In genomic region chr7:105426051-105426450, GRCm38 (mm10) we compare ENCODE assay signal across 9 mouse cellular contexts. TPM values are rescaled to one million over a fixed set of nuclear protein-coding genes. Genes with fewer than 3 reads are reported as not detected.
DNase-seq lines count a peak whose midpoint lies in the region; ATAC-seq and TF ChIP-seq lines count a peak whose summit lies in the region.
"Had no signal": no experiment of that assay in that cellular context is flagged by ENCODE, and none has a peak within 500 bp of the region (broad histone marks: within the 10 kb centered on the region; RNA-seq: fewer than 3 reads in every experiment).

No protein-coding gene starts in this region.

- TF ChIP-seq EP300 in ES-Bruce4 (IDR thresholded peaks at IDR 0.05; ENCODE audit: insufficient read depth, low read depth, low read length): no peak

- peaks cover 72% of the 10 kb centered on the region for H3K27me3 ChIP-seq in heart, embryonic 10.5 days (ENCODE audit: insufficient read depth, poor library complexity, severe bottlenecking)
- H3K27me3 ChIP-seq in ES-Bruce4 (ENCODE audit: control insufficient read depth, insufficient read depth, low read length, poor library complexity, severe bottlenecking): no peaks in the 10 kb centered on the region; the same call in 1 of the 2 replicates
- peaks cover 15% of the 10 kb centered on the region for H3K27me3 ChIP-seq in midbrain, embryonic 11.5 days (ENCODE audit: control insufficient read depth, insufficient read depth, low read length)
- H3K27me3 ChIP-seq in cerebellum, adult 2 months (ENCODE audit: control insufficient read depth, insufficient read depth, low read length): no peaks in the 10 kb centered on the region

- H3K9me3 ChIP-seq in heart, embryonic 10.5 days: no peaks in the 10 kb centered on the region
- H3K9me3 ChIP-seq in ES-Bruce4 (replicated peaks; ENCODE audit: control insufficient read depth, insufficient read depth, low read length, poor library complexity, severe bottlenecking): no peaks in the 10 kb centered on the region
- H3K9me3 ChIP-seq in midbrain, embryonic 11.5 days (ENCODE audit: control insufficient read depth, low read length): no peaks in the 10 kb centered on the region

- ATAC-seq in granulocyte monocyte progenitor cell, adult 5-6 weeks (replicated peaks; ENCODE audit: poor library complexity, severe bottlenecking): peak; percentile 22; the same call in 1 of the 2 replicates
- ATAC-seq in midbrain, embryonic 11.5 days (ENCODE audit: low FRiP score): peak; percentile 68

- no peaks in the 10 kb centered on the region for H3K36me3 ChIP-seq in heart, embryonic 10.5 days
- H3K36me3 ChIP-seq in ES-Bruce4 (ENCODE audit: control insufficient read depth, insufficient read depth, low read length, poor library complexity, severe bottlenecking): no peaks in the 10 kb centered on the region
- H3K36me3 ChIP-seq in midbrain, embryonic 11.5 days (ENCODE audit: control insufficient read depth, insufficient read depth, low read length): no peaks in the 10 kb centered on the region

- no peak for DNase-seq in heart, embryonic 10.5 days (ENCODE audit: low spot score)
- no peak for DNase-seq in heart, postnatal 14 days
- DNase-seq in midbrain, embryonic 11.5 days (ENCODE audit: low spot score, missing footprints): peak; percentile 89
- no peak for DNase-seq in cerebellum, adult 2 months
- no peak for DNase-seq in T-cell, adult 2 months (ENCODE audit: low spot score)
- no peak for DNase-seq in layer of hippocampus, postnatal 25 days (ENCODE audit: extremely low spot score in 1 of 2, low spot score in 1 of 2)

- intact Hi-C loops in heart, postnatal 14 days (cut with DNase I): no loop called here

- TF ChIP-seq CTCF in ES-Bruce4 (IDR thresholded peaks at IDR 0.05; ENCODE audit: low read depth, low read length): no peak
- no peak for TF ChIP-seq CTCF in cerebellum, adult 2 months (IDR thresholded peaks at IDR 0.05; ENCODE audit: borderline replicate concordance, insufficient read depth, low read depth, low read length)

- H3K9ac ChIP-seq in ES-Bruce4 (ENCODE audit: low read depth, poor library complexity, severe bottlenecking): peak overlapping the region; percentile 45
- peak overlapping the region; percentile 37 for H3K9ac ChIP-seq in midbrain, embryonic 11.5 days (ENCODE audit: low read length)

- 6% methylated on average over 11 of the region's 11 CpGs for WGBS in heart, embryonic 10.5 days
- under 1% methylated on average over 11 of the region's 11 CpGs for WGBS in midbrain, embryonic 11.5 days
- under 1% methylated on average over 11 of the region's 11 CpGs for WGBS in cerebellum, adult 2 months

- peak overlapping the region; percentile 83 for H3K4me2 ChIP-seq in midbrain, embryonic 11.5 days

- peak overlapping the region; percentile 30; the same call in 1 of the 2 replicates for H3K27ac ChIP-seq in heart, embryonic 10.5 days
- no peak overlapping the region for H3K27ac ChIP-seq in ES-Bruce4 (ENCODE audit: insufficient read depth, low read length)
- no peak overlapping the region for H3K27ac ChIP-seq in midbrain, embryonic 11.5 days (ENCODE audit: low read depth, low read length)
- H3K27ac ChIP-seq in cerebellum, adult 2 months (ENCODE audit: insufficient read depth, low read length): no peak overlapping the region

- peaks cover 17% of the 10 kb centered on the region for H3K4me1 ChIP-seq in heart, embryonic 10.5 days
- H3K4me1 ChIP-seq in ES-Bruce4 (ENCODE audit: control insufficient read depth, insufficient read depth, low read length): no peaks in the 10 kb centered on the region
- no peaks in the 10 kb centered on the region for H3K4me1 ChIP-seq in midbrain, embryonic 11.5 days (ENCODE audit: control insufficient read depth, insufficient read depth, low read length)
- no peaks in the 10 kb centered on the region for H3K4me1 ChIP-seq in cerebellum, adult 2 months (ENCODE audit: control insufficient read depth, insufficient read depth, low read length)

- peak overlapping the region; percentile 63 for H3K4me3 ChIP-seq in heart, embryonic 10.5 days
- peak overlapping the region; percentile 76 for H3K4me3 ChIP-seq in ES-Bruce4 (ENCODE audit: low read depth, low read length)
- peak overlapping the region; percentile 41 for H3K4me3 ChIP-seq in midbrain, embryonic 11.5 days (ENCODE audit: low read depth, low read length)
- no peak overlapping the region for H3K4me3 ChIP-seq in cerebellum, adult 2 months (replicated peaks; ENCODE audit: insufficient read depth, low read depth, low read length)

- no peak for TF ChIP-seq POLR2A in ES-Bruce4 (IDR thresholded peaks at IDR 0.05; ENCODE audit: insufficient read depth, low read length)
- TF ChIP-seq POLR2A in cerebellum, adult 2 months (IDR thresholded peaks at IDR 0.05; ENCODE audit: borderline replicate concordance, insufficient read depth, low read length): no peak

RNA-seq across cellular contexts. Expression of gene Cckbr, which starts 0.5 kb away (rescaled TPM):
- 0.09 and 0.31 TPM in 2 replicates for polyA plus RNA-seq in heart, embryonic 10.5 days (2016; fragmentation: Nextera tagmentation; extraction: Ambion mirVana)
- total RNA-seq in heart, postnatal 14 days (2021): not detected
- 0.40 TPM in 1 of 2 replicates, not detected in the other for polyA plus RNA-seq in ES-Bruce4 (2011; ENCODE audit: insufficient read depth, insufficient read length, low read depth, missing spikeins)
- not detected in 2 replicates for total RNA-seq in granulocyte monocyte progenitor cell, adult 5-6 weeks (2014; fragmentation: Nextera tagmentation)
- total RNA-seq in granulocyte monocyte progenitor cell, adult 5-6 weeks (2017): not detected in 2 replicates
- polyA plus RNA-seq in midbrain, embryonic 11.5 days (2014; fragmentation: Nextera tagmentation; extraction: Ambion mirVana): 0.14 and 0.28 TPM in 2 replicates
- polyA plus RNA-seq in cerebellum, adult 2 months (2012; rRNA removed): 5.8 and 8.5 TPM in 2 replicates
- total RNA-seq in layer of hippocampus, postnatal 25 days (2021): 1 to 10 TPM; 6.3 to 9.6 TPM

RNA-seq across cellular contexts. Expression of gene Cnga4, which starts 21.7 kb away (rescaled TPM):
- not detected in 2 replicates for polyA plus RNA-seq in heart, embryonic 10.5 days (2016; fragmentation: Nextera tagmentation; extraction: Ambion mirVana)
- total RNA-seq in heart, postnatal 14 days (2021): under 1 TPM in 1 of 2 experiments, not detected in 1; 0.10 TPM
- polyA plus RNA-seq in ES-Bruce4 (2011; ENCODE audit: insufficient read depth, insufficient read length, low read depth, missing spikeins): not detected in 2 replicates
- not detected in 2 replicates for total RNA-seq in granulocyte monocyte progenitor cell, adult 5-6 weeks (2014; fragmentation: Nextera tagmentation)
- total RNA-seq in granulocyte monocyte progenitor cell, adult 5-6 weeks (2017): not detected in 2 replicates
- polyA plus RNA-seq in midbrain, embryonic 11.5 days (2014; fragmentation: Nextera tagmentation; extraction: Ambion mirVana): not detected in 2 replicates
- 0.89 and 1.1 TPM in 2 replicates for polyA plus RNA-seq in cerebellum, adult 2 months (2012; rRNA removed)
- under 1 TPM; 0.52 to 0.66 TPM for total RNA-seq in layer of hippocampus, postnatal 25 days (2021)

RNA-seq across cellular contexts. Expression of gene Fam160a2, which starts 26.2 kb away (rescaled TPM):
- polyA plus RNA-seq in heart, embryonic 10.5 days (2016; fragmentation: Nextera tagmentation; extraction: Ambion mirVana): 37.6 and 44.4 TPM in 2 replicates
- 10 to 100 TPM; 19.5 to 25.2 TPM for total RNA-seq in heart, postnatal 14 days (2021)
- 46.2 and 49.7 TPM in 2 replicates for polyA plus RNA-seq in ES-Bruce4 (2011; ENCODE audit: insufficient read depth, insufficient read length, low read depth, missing spikeins)
- 42.9 and 44.3 TPM in 2 replicates for total RNA-seq in granulocyte monocyte progenitor cell, adult 5-6 weeks (2014; fragmentation: Nextera tagmentation)
- 9.0 and 23.2 TPM in 2 replicates for total RNA-seq in granulocyte monocyte progenitor cell, adult 5-6 weeks (2017)
- polyA plus RNA-seq in midbrain, embryonic 11.5 days (2014; fragmentation: Nextera tagmentation; extraction: Ambion mirVana): 25.4 and 30.4 TPM in 2 replicates
- polyA plus RNA-seq in cerebellum, adult 2 months (2012; rRNA removed): 36.3 and 37.2 TPM in 2 replicates
- total RNA-seq in layer of hippocampus, postnatal 25 days (2021): 10 to 100 TPM; 52.9 to 66.4 TPM

RNA-seq across cellular contexts. Expression of gene Gm5901, which starts 51.2 kb away (rescaled TPM):
- polyA plus RNA-seq in heart, embryonic 10.5 days (2016; fragmentation: Nextera tagmentation; extraction: Ambion mirVana): not detected in 2 replicates
- not detected for total RNA-seq in heart, postnatal 14 days (2021)
- not detected in 2 replicates for polyA plus RNA-seq in ES-Bruce4 (2011; ENCODE audit: insufficient read depth, insufficient read length, low read depth, missing spikeins)
- not detected in 2 replicates for total RNA-seq in granulocyte monocyte progenitor cell, adult 5-6 weeks (2014; fragmentation: Nextera tagmentation)
- total RNA-seq in granulocyte monocyte progenitor cell, adult 5-6 weeks (2017): not detected in 2 replicates
- polyA plus RNA-seq in midbrain, embryonic 11.5 days (2014; fragmentation: Nextera tagmentation; extraction: Ambion mirVana): not detected in 2 replicates
- not detected in 2 replicates for polyA plus RNA-seq in cerebellum, adult 2 months (2012; rRNA removed)
- total RNA-seq in layer of hippocampus, postnatal 25 days (2021): not detected
- total RNA-seq: left cerebral cortex, postnatal 10 days had no signal

RNA-seq across cellular contexts. Expression of gene Cavin3, which starts 56.0 kb away (rescaled TPM):
- polyA plus RNA-seq in heart, embryonic 10.5 days (2016; fragmentation: Nextera tagmentation; extraction: Ambion mirVana): 67.0 and 74.0 TPM in 2 replicates
- total RNA-seq in heart, postnatal 14 days (2021): 10 to 100 TPM; 31.4 to 35.5 TPM
- polyA plus RNA-seq in ES-Bruce4 (2011; ENCODE audit: insufficient read depth, insufficient read length, low read depth, missing spikeins): 0.96 and 1.1 TPM in 2 replicates
- total RNA-seq in granulocyte monocyte progenitor cell, adult 5-6 weeks (2014; fragmentation: Nextera tagmentation): not detected in 2 replicates
- total RNA-seq in granulocyte monocyte progenitor cell, adult 5-6 weeks (2017): 0.05 and 1.1 TPM in 2 replicates
- polyA plus RNA-seq in midbrain, embryonic 11.5 days (2014; fragmentation: Nextera tagmentation; extraction: Ambion mirVana): 24.2 and 24.9 TPM in 2 replicates
- 33.8 and 34.1 TPM in 2 replicates for polyA plus RNA-seq in cerebellum, adult 2 months (2012; rRNA removed)
- 10 to 100 TPM; 14.2 to 14.9 TPM for total RNA-seq in layer of hippocampus, postnatal 25 days (2021)
